Mouse (Mus musculus) small intestine, adult 2 months (tissue): ENCODE data around the gene Higd1a.

ENCODE experiments used
- CTCF ChIP-seq: fragments of 200-500 bp; IDR thresholded peaks from 2 replicates; pipeline ENCODE4 v1.5.1; 2012; ENCODE audit warnings: low read depth, mild to moderate bottlenecking, control low read depth, inconsistent platforms, low read length, moderate library complexity, mixed read lengths; ENCODE audit not compliant: insufficient replicate concordance, insufficient read length; ENCODE audit errors: extremely low read depth
- POLR2A ChIP-seq: fragments of 200-500 bp; IDR thresholded peaks from 2 replicates; pipeline ENCODE4 v1.6.1; 2012; ENCODE audit warnings: low read depth, mild to moderate bottlenecking, control low read depth, inconsistent platforms, low read length, moderate library complexity

DNA sequence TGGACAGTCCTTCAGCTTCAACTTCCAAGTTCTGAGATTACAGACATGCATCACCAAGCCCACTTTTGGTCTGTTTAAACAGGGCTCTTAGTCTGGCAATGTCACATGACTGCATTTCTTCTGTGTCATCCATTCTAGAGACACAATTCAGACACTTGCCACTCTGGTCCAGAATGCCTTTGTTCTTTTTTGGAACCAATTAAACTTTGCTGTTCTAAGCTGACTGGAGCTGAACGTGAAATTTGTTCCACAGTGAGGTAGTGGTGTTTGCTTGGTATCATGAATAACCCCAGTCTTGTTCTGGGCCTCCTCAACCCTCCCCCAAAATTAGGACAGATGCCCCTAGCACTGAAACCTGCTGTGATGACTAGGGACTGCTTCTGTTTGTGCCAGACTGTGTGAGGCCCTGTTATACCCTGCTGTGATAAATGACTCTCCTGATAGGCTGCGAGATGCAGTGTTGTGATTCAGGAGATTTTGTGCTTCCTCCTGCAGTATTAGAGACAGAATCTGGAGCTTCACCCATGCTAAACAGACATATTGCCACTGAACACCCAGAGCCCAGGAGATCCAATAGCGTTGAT is 7.4 kb upstream of the Higd1a start:
- TF ChIP-seq CTCF (no peak), POLR2A (no peak)
